Mouse (Mus musculus) thymus, adult 18-20 months (tissue): Measurements from ENCODE around the gene Icmt.

Experiments
- DNase-seq, 2 experiments: peaks; one replicate each; pipeline ENCODE4 v3.0.0; 2022; ENCODE audit warnings: mixed read lengths in 2 of 2

The Icmt gene

DNA sequence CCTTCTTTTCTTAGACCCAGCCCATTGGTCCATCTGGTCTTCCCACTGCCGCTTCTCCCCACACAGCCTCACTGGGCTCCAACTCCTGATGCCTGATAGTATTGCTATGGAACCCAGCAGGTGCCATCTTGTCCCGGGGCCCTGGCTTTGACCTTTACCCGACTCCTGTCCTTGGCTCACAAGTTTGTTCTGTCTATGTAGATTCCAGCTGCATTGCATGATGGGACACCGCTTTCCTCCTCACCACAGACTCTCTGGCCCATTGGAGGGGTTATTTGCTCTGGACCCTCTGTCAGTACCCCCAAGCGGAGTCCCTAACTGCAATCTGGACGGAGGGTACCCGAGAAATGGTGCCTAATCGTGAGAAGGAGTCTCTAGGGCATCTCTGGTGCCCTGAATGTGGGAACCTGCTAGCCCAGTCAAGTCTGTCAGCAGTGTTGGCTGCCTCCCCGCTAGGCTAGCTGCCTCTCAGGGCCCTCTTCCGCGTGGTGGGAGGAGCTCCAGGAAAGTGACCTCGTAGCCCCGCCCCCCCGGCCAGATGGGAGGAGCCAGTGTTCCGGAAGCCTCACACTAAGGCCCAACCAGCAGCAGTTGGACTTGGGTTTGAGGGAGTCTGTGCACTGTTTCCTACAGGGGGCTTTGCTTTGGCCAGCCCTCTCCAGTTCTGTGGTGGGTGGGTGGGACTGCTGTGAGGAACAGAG, 43.7 kb downstream of the Icmt start:
- DNase-seq: no peak

DNA sequence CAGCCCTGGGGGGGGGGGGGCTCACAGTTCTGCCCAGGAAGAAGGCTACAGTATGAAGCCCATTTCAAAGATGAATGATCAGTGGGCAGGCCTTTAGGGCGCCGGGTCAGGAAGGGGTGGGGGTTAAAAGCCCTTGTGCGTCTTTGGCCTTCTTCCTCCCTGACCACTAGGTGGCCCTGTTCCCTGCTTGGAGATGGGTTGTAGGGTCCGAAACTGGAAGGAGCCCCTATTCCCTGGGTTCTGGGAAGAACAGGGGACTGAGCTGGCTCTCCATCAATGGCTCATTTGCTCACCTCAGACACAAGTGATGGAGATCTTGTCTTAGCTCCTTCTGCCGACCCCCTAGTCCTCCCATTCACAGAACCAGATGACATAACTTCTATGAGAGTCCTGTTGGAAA, 46.3 kb downstream of the Icmt start:
- no peak for DNase-seq

DNA sequence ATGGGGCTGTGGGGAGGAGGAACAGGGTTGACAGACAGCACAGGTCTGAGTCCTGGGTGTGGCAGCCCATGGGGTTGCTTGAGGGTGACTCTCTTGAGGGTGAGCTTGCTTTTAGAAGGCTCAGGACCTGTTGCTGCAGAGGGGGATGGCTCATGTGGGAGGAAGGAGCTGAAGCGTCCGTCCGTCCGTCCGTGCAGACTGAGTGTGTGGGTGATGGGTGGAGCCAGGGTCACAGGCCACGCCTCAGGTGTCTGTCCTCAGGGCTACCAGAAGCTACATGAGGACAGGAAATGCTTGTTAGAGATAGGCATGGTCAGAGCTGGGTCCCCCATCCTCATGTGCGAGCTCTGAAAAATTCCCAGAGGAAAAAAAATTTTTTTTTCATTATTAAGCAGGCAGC, 47.6 kb downstream of the Icmt start:
- DNase-seq: no peak

DNA sequence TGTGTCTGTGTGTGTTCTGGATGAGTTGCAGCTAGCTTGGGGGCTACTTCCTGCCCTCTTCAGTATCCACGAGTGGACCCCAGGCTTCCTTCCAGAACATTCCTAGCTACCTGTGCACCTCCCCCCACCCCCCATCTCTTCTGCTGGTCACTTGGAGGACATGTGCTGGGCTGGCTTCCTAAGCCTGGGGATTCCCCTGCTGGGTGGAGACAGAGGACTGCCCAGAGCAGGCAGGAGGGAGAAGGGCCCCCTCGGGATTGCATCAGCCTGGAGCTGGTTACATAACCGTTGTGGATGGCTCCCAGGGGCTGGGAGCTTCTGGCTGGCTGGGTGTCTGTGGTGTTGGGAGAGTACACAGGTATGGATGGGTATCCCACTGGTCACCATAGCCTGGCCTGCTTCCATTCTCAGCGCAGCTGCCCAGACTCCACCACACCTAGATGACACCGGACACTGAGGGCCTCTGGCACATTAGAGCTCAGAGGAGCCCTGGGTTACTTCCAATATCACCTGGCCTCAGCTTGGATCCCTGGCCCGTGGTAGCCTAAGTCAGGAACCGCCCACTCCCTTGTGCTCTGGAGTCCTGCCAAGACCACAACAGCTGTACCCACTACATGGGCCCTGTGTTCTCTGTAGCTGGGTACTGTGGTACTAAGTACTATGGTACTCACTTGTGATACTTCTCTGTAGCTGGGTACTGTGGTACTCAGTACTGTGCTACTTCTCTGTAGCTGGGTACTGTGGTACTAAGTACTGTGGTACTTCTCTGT, 48.3 kb downstream of the Icmt start:
- no peak for DNase-seq

DNA sequence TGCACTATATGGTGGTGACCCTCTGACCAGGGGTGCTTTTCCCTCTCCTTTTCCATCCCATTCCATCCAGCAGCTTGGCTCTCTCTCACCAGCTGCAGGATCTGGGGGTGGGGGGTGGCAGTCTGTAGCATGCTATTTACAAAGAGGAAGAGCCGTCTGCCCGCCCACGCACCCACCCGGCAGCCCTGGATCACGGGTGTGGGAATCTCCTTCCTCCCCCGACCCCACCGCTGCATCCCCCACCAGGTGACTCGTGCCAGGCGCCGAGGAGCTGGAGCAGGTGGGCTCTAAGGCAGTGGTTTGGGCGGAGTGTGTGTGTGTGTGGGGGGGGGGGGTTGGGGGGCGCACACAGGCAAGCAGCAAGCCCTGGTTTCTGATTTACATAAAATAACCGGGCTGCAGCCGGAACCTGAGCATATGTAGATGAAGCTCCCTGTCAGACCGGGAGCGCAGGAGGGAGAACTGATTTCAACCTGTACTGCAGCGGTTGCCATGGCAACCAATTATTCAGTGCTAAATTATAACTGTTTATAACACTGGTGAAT, 52.9 kb downstream of the Icmt start:
- no peak for DNase-seq

DNA sequence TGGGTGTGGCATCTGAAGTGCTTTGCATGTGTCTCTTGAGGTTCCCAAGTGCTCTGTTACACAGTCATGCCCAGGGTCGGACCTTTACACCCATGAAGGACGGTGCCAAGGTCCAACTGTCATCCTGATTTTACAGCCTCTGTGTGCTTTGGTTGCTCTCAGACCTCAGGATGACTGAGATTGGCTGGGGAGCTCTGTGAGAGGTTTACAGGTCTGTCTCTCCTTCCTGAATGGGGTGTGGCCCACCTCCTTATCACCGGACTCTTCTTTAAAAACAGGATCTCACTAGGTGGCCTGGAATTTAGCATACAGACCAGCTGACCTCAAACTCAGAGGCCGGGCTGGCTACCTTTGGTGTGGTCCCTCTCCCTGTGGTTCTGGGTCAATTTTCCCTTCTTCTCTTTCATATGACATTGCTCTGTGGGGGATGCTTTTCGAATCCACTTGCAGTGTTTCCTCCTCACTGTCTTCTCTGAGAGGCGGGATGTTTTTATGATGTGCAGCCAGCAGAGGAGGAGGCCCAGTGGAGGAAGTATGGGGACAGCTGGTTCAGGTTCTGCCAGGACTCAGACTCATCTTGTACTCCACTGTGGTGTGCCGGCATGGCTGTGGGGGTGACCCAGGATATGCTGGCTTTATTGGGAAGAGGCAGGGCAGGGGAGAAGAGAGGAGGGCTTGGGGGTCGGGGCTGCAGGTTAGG, 53.8 kb downstream of the Icmt start:
- DNase-seq: no peak

DNA sequence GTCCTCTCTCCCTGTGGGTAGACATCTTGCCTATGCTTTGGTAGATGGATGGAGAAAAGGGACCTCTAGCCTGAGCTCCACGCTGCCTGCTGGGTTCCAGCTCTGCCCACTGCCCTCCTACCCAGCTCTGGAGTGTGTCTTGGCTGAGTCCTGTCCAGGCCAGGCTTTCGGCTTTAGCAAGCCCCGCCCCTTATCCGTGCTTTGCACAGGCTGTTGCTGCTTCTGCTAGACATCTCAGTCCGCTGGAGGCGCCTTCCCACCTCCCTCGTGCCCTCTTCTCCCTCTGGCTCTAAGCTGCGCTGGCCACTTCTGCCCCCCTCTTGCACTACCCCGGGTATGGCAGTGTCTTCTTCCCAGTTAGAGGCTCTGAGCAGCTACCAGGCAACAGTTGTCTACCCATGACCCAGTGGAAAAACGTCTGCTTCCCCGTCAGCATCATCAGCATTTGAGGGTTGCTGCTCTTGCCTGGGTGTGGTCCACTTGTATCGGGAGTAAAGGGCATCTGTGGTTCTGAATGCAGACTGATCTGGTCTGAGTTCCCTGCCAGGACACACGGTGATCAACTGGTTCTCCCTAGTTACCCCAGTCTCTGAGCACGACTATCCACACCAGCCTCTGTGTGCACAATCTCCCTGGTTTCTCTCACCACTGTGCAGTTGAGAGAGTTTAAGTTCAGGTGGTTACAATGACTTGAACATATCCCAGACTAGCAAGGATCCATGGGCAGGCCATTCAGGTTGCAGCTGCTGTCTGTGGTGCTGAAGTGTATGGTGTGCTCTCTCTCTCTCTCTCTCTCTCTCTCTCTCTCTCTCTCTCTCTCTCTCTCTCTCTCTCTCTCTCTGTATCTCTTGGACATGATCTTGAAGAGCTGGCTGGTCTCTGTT, 54.6 kb downstream of the Icmt start:
- no peak for DNase-seq

DNA sequence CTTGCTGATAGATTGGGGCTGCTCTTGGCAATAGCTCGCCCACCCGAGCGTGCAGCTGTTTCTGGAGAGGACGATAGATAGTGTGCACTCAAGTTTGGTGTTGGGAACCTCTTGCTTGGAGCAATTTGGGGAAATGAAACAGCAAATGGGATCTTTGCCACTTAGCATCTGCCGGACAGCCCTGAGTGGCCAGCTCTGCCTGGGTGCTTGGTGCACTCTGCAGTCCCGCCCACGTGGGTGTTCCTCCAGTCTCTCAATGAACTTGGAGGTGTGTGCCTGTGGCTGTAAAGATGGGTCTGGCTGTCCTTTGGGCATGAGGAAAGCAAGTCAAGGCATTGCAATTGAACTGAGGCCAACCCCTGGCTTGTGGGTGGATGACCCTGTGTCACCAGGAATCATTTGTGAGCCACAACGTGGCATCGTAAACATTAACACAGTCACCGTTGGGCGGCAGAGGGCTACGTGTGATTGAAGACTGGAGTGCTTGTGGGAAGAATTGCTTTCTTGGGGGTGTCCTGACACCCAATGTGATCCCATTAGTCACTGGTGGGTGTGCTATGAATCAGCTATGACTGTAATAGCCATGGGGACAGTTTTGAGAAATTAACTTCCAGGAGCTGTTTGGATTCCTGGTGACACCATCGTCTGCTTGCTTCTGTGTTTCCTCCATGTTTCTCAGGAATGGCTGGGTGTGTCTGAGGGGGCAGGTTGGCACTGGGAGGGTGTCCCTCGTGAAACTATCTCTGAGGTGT, 57.0 kb downstream of the Icmt start:
- DNase-seq: no peak

DNA sequence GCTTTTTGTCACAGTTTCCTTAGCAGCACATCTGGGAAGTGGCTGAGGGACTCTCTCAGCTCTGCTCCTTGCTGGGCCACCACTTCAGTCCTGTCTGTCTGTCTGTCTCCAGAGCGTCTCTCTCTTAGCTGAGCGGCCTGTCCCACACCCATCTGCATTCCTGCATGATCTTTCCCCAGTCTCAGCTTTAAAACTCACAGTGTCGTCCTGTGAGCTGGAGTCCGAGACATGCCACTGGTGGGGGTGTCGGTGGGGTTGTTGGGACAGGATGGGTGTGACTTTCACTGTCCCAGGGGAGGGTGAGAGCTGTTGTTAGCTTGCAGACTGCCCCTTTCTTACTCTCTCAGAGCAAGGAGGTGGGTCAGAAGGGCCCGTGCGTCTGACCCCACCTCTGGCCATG, 58.6 kb downstream of the Icmt start:
- no peak for DNase-seq
